Mouse (Mus musculus) cortical plate, adult 2 months (tissue): ENCODE measurements at regions not wholly inside any gene's neighbourhood (a gene's known extent, or its start where the extent isn't known, plus 50 kb on each side); places are given as distances from the start of the nearest gene placed in this dataset.

Source experiments
- H3K27ac ChIP-seq: fragments of 200-500 bp; 2 replicates; pipeline ENCODE4 v1.5.1; 2012; ENCODE audit warnings: low read length, control low read depth, inconsistent platforms; ENCODE audit not compliant: insufficient read depth
- H3K4me1 ChIP-seq: fragments of 200-500 bp; 2 replicates; pipeline ENCODE4 v1.6.1; 2011; ENCODE audit warnings: low read length; ENCODE audit not compliant: control insufficient read depth, insufficient read depth
- H3K4me3 ChIP-seq: fragments of 200-500 bp; 2 replicates; pipeline ENCODE4 v1.5.1; 2011; ENCODE audit warnings: mild to moderate bottlenecking, low read length, control low read depth; ENCODE audit not compliant: insufficient read depth
- CTCF ChIP-seq: fragments of 200-500 bp; IDR thresholded peaks from 2 replicates; pipeline ENCODE4 v1.5.1; 2011; ENCODE audit warnings: mild to moderate bottlenecking, control low read depth, low read length; ENCODE audit not compliant: insufficient read depth; ENCODE audit errors: extremely low read depth
- POLR2A ChIP-seq: fragments of 200-500 bp; IDR thresholded peaks from 2 replicates; pipeline ENCODE4 v1.6.1; 2011; ENCODE audit warnings: mild to moderate bottlenecking, low read length, control low read depth; ENCODE audit not compliant: insufficient read depth; ENCODE audit errors: extremely low read depth

- Histone ChIP-seq H3K27ac (no peak overlapping the region), H3K4me3 (no peak overlapping the region), H3K4me1 (no peaks in the 10 kb centered on the region)
- TF ChIP-seq POLR2A = no peak
- peak; percentile 37 for TF ChIP-seq CTCF
Observed at GRCm38 (mm10) chr2:116820831-116821745, 57.4 kb upstream of the Tmco5 start.
